Mouse (Mus musculus) lung, postnatal 25 days (tissue): ENCODE measurements around the gene Dad1.

Source experiments
- DNase-seq: peaks from one replicate; pipeline ENCODE4 v3.0.0; 2022; ENCODE audit warnings: low spot score

Gene Dad1

DNA sequence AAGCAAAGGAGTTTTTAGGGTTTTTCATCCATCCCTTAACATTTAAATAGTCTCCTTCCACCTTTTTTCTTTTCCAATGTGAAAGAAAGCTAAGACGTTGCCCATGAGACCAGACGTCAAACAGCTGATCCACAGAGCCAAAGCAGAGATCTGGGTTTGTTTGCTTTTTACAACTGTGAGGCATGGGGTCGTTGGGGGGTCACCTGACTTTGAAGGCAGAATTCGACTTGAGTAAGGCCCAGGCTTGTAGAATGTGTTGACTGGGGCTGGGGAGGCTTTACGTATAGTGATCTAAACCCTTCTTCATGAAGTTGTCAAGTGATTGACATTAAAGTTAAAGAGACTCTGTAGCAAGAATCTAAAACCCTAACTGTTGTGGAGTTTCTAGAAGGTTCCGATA is 48.0 kb downstream of the Dad1 start:
- no peak for DNase-seq

- DNase-seq = no peak
Measured at GRCm38 (mm10) chr14:54204786-54205185, 49.1 kb downstream of the Dad1 start.

DNA sequence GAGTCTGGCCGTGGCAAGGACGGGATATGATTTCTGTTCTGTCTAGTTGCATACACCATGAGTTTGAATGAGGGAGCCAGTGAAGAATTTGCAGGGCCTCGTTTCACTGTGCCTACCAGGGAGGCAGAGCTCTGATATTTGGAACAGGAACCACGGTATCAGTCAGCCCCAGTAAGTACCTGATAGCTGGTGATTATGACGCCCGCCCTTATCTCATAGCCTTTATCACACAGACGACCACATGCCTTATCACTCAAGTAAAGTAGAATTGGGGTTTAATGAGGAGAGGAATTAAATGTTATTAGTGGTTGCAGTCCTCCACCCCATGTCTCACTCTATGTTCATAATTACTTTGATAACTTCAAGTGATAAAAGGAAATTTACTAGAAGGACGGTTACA is 49.6 kb downstream of the Dad1 start:
- DNase-seq = no peak

DNA sequence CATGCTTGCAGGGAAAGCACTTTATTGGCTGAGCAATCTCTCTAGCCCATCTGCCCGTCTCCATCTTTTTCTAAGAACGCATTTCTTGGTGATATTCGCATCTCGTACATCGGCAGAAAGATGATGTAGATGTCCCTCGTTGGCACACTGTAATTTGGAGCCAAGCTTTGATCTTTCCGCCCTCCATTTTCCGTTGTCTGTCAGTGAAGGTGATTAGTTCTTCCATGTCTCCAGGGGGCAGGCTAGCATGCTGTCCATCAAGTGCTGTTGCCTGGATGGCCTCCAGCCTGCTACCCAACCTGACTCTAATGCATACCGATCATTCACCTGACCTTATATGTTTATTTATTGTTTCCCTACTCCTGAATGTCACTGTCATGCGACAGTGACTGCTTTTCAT is 50.1 kb downstream of the Dad1 start:
- no peak for DNase-seq

- no peak for DNase-seq
Measured at GRCm38 (mm10) chr14:54203207-54203606, 50.7 kb downstream of the Dad1 start.

DNA sequence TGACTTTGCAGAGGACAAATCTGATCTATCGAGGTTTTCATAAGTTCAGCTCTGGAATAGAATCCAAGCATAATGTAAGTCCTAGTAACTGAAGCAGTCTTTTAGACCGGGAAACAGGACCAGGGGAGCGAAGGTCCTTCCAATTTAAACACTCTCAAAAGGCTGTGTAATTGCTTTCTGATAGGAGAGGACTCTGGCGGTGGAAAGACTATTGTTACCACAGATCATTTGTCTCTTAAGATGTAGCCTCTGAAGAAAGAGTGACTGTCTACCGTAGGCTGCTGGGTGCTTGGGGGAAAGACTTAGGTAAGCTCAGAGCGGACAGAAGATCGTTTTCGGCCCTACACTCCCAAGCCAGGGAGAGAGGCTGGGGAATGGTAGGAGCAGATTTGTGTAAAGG is 53.5 kb downstream of the Dad1 start:
- DNase-seq = no peak

DNA sequence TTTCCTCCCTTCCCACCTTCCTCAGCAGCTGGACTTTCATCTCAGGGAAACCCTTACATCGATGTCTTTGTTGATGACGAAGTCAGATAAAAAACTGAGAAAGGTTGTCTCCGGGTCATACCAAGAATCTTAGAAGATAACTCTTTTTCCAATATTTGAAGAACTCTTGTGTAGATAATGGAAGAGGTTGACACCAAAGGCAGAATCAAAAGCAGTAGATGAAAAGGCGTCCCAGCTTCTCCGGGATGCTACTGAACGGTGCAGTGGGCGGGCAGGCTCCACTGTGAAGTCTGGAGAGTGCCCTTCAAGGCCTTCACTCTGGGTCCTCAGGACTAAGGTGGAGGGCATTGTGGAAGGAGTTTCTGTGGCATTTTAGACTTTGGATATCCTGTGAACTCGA is 54.2 kb downstream of the Dad1 start:
- no peak for DNase-seq

DNA sequence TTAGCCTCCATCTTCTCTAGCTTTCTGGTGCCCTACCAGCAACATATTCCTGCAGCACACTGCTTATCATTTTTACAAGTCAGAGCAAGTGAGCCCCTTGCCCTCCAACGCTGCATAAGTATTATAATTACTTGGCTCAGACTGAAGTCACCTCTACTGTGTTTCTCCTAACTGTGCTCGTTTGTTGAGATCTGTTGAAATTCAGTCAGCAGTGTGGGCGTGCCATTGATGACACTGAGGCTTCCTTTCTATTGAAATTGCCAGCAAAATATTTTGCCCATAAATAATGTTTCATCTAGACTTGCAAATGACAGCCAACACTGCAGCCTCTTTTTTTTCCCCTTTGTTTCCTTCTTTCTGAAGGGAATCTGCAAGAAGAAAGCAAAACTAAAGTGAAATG is 56.2 kb downstream of the Dad1 start:
- DNase-seq = no peak

- DNase-seq = no peak
Measured at GRCm38 (mm10) chr14:54195838-54196423, 58.0 kb downstream of the Dad1 start.

DNA sequence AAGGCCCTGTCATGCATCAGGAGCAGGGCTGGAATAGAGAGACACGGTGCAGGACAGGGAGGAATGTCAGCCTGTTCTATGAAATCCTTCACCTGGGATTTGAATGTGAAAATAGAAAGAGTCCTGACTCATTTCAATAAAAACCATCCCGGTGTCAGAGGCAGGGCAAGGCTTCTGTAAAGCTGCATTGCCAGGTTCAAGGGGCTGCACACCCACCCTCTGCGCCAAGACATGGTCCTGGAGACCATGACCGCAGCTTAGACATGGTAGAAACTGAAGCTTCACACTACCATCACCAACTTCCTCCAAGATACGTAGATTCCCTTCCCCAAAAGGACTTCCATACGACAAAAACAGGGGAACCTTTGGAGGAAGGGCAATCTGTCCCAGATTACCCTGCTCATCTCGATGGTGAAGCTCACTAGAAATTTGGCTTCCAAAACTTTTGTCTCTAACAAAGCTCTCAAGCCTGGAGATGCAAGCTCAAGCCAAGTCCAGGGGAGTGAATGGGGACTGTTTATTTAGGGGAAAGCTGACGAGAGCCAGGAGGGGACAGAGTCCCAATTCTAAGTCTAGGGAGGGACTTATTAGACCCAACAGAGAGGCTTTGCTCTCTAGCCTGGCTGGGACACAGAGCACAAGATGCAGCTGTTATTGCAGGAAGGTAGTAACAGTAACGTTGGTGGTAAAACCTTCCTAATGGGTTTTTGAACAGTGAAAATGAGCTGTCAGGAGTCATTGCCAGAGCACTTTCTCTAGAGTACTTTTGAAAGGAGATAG is 60.4 kb downstream of the Dad1 start:
- DNase-seq = no peak

GRCm38 (mm10) chr14:54192462-54192847 is 61.4 kb downstream of the Dad1 start:
- DNase-seq = no peak

DNA sequence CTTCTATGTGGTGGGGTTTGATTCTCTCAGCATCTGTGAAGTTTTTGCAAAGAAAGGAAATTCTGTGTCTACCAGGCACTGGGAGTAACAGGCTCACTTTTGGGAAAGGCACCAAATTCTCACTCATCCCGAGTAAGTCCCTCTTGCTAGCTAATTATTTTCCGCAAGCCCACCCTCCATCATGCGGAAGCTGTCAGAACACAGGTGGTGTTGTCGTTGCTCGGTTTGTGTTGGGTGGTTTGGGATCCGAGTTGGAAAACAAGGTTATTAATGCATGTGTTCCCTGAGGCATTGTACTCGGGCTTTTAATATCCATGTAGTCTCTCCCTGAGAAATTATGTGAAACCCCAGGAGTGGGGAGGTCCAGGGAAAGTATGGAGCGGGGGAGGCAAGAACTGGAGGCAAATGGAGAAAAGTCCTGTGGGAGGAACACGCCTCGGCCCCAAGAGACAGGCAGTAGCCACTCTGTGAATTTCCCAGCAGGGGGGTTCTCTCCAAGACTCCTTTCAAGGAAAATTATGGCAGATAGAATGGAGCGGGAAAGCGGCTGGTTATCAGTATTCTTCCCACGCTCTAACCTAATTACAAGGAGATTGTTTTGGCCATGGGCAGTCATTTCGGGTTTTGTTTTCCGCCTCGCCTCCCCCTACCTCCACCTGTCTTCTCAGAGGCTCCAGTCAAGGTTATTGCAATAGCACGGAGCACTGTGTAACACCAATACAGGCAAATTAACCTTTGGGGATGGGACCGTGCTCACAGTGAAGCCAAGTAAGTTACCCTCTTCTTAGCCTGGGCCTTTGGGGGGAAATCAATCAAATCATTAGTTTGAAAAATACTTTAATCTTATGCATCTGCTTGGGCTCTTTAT is 62.1 kb downstream of the Dad1 start:
- no peak for DNase-seq

DNA sequence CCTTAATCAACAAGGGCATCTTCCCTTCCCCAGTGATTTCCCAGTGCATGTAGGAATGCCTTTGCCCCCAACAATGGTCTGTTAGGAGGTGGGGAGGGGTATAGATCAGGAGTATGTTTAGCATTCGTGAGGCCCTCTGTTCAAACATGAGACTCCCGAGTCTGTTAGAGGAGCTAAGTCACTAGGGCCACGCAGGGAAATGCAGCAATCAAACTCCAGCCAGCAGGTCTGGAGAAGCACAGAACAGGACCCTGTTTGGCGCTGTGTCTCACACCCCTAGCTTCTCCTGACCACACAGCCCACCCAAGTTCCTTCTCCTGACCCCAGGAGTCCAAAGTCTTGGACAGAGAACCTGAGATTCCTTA is 62.9 kb downstream of the Dad1 start:
- DNase-seq = no peak

- peak; percentile 42 for DNase-seq
Measured at GRCm38 (mm10) chr14:54190305-54191025, 63.4 kb downstream of the Dad1 start.

DNA sequence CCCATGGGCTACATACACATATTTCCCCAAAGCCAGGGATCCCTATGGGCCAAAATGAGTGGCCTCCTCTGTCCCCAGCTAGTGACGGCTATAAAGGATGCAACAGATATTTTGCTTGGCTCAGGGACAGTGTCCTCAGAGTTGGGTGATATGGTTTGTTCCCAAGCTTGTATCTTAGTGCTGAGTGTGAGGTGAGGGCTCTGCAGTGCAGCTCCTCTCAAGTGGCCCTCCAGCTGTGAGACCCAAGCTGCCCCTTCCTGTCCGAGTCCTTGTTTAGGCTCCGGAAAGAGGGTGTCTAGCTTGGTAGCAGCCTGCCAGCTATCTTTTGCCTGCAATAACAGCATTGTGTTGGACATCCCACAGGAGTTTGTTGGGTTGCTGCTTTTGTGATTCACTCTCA is 64.6 kb downstream of the Dad1 start:
- peak; percentile 29 for DNase-seq

DNA sequence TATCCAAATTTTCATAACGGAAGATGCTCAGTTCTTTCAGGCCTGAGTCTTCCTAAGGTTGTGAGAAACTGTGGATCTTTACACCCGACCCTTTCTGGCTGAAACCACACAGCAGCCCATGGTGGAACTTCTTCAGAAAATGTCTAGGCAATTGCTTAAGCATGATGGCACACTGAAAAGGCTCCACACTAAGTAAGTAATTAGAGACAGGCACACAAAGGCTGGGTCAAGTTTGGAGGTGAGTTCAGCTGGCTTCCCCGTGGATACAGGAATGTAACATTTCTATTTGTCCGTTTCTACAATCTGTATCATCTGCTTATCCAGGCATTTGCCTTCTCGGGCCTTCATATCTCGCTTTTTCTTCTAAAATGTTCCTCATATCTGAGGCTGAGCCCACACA is 66.7 kb downstream of the Dad1 start:
- no peak for DNase-seq
